In the genomic region with DNA sequence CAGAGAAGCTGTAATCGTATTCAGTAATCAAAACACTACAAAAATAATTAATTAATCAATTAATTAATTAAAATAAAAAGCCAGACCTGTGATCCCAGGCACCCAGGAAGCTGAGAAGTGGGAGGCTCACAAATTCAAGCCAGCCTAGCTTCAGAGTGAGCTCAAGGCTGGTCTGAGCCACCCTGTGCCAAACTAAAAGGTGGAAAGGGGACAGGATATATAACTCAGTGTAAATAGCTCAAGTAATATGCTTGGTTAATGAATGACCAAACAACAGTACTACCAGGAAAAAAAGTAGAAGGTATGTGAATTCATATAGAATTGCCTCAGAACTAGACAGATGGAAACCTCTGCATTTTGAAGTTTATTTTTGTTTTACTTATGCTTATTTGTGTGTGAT, we compare ENCODE assay signal across 24 mouse cellular contexts.
DNase-seq lines count a peak whose midpoint lies in the region; ATAC-seq and TF ChIP-seq lines count a peak whose summit lies in the region.
"Had no signal": no experiment of that assay in that cellular context is flagged by ENCODE, and none has a peak within 500 bp of the region (broad histone marks: within the 10 kb centered on the region; RNA-seq: fewer than 3 reads in every experiment).

No protein-coding gene starts in this region.

- no peak for TF ChIP-seq CTCF in intestine, postnatal 0 days (IDR thresholded peaks at IDR 0.05; ENCODE audit: low read depth)
- TF ChIP-seq CTCF in kidney, adult 2 months (conservative IDR thresholded peaks at IDR 0.05; ENCODE audit: insufficient read depth, insufficient read length, low read depth, low read length), result no peak
- no peak for TF ChIP-seq CTCF in lung, adult 2 months (IDR thresholded peaks at IDR 0.05; ENCODE audit: insufficient read depth, low read length)

- H3K4me3 ChIP-seq in intestine, embryonic 14.5 days (ENCODE audit: low read depth, low read length), result no peak overlapping the region
- H3K4me3 ChIP-seq in intestine, postnatal 0 days (ENCODE audit: low read depth, low read length), result no peak overlapping the region
- H3K4me3 ChIP-seq in kidney, embryonic 16.5 days (ENCODE audit: low read length), result no peak overlapping the region
- no peak overlapping the region for H3K4me3 ChIP-seq in kidney, adult 2 months (ENCODE audit: insufficient read depth, low read depth, low read length)
- H3K4me3 ChIP-seq in lung, embryonic 16.5 days (ENCODE audit: low read length), result no peak overlapping the region
- H3K4me3 ChIP-seq in lung, adult 2 months (replicated peaks; ENCODE audit: extremely low read depth, low read depth, low read length), result no peak overlapping the region
- H3K4me3 ChIP-seq in intestine, embryonic 15.5 days (replicated peaks), result no peak overlapping the region
- H3K4me3 ChIP-seq: embryonic facial prominence, embryonic 10.5 days; embryonic facial prominence, embryonic 12.5 days; forebrain, embryonic 13.5 days; forebrain, embryonic 15.5 days had no signal

- peak; percentile 62; the same call in 1 of the 2 replicates for ATAC-seq in intestine, embryonic 14.5 days (replicated peaks; ENCODE audit: low FRiP score, low TSS enrichment, low read depth)
- no peak for ATAC-seq in intestine, postnatal 0 days
- peak; percentile 89 for ATAC-seq in kidney, embryonic 16.5 days (ENCODE audit: low FRiP score, low TSS enrichment)
- 0 out of 2 replicates have a peak, but pooled peaks have one; percentile 31 for ATAC-seq in lung, embryonic 16.5 days (ENCODE audit: low read depth)
- ATAC-seq in intestine, embryonic 15.5 days, result peak; percentile 94
- ATAC-seq: CD4-positive, CD25-positive, alpha-beta regulatory T cell, adult 4 months; forebrain, embryonic 13.5 days; forebrain, embryonic 15.5 days had no signal

- WGBS in intestine, embryonic 14.5 days, result 39% methylated on average over 1 of the region's 1 CpGs
- WGBS in intestine, postnatal 0 days, result 52% methylated on average over 1 of the region's 1 CpGs
- 70% methylated on average over 1 of the region's 1 CpGs for WGBS in kidney, embryonic 16.5 days
- 26% methylated on average over 1 of the region's 1 CpGs for WGBS in kidney, adult 2 months
- 56% methylated on average over 1 of the region's 1 CpGs for WGBS in lung, embryonic 16.5 days
- 52% methylated on average over 1 of the region's 1 CpGs for WGBS in lung, adult 2 months
- 51% methylated on average over 1 of the region's 1 CpGs for WGBS in intestine, embryonic 15.5 days

- no peaks in the 10 kb centered on the region for H3K27me3 ChIP-seq in intestine, embryonic 14.5 days (replicated peaks; ENCODE audit: control insufficient read depth, insufficient read depth, low read length)
- no peaks in the 10 kb centered on the region for H3K27me3 ChIP-seq in intestine, postnatal 0 days (replicated peaks; ENCODE audit: control insufficient read depth, insufficient read depth, low read length)
- H3K27me3 ChIP-seq in kidney, embryonic 16.5 days (ENCODE audit: insufficient read depth, low read length), result no peaks in the 10 kb centered on the region
- H3K27me3 ChIP-seq in kidney, adult 2 months (replicated peaks; ENCODE audit: control insufficient read depth, insufficient read depth, low read length), result no peaks in the 10 kb centered on the region; the same call in 1 of the 2 replicates
- no peaks in the 10 kb centered on the region for H3K27me3 ChIP-seq in lung, embryonic 16.5 days (ENCODE audit: control insufficient read depth, insufficient read depth, low read depth, low read length)
- no peaks in the 10 kb centered on the region for H3K27me3 ChIP-seq in intestine, embryonic 15.5 days (replicated peaks)
- H3K27me3 ChIP-seq: CH12.LX; embryonic facial prominence, embryonic 12.5 days; forebrain, embryonic 13.5 days; forebrain, embryonic 15.5 days had no signal

- no peak for TF ChIP-seq POLR2A in kidney, adult 2 months (IDR thresholded peaks at IDR 0.05; ENCODE audit: low read depth, low read length)
- TF ChIP-seq POLR2A in lung, adult 2 months (IDR thresholded peaks at IDR 0.05; ENCODE audit: borderline replicate concordance, extremely low read depth, low read depth, low read length), result no peak

- H3K36me3 ChIP-seq in intestine, embryonic 14.5 days (ENCODE audit: control insufficient read depth, insufficient read depth, low read length), result no peaks in the 10 kb centered on the region
- no peaks in the 10 kb centered on the region for H3K36me3 ChIP-seq in intestine, postnatal 0 days (ENCODE audit: control insufficient read depth, insufficient read depth)
- H3K36me3 ChIP-seq in kidney, embryonic 16.5 days (ENCODE audit: insufficient read depth, low read length), result no peaks in the 10 kb centered on the region
- no peaks in the 10 kb centered on the region for H3K36me3 ChIP-seq in kidney, adult 2 months (ENCODE audit: control insufficient read depth, insufficient read depth, low read length)
- no peaks in the 10 kb centered on the region for H3K36me3 ChIP-seq in lung, embryonic 16.5 days (ENCODE audit: control insufficient read depth, insufficient read depth, low read length)
- no peaks in the 10 kb centered on the region for H3K36me3 ChIP-seq in intestine, embryonic 15.5 days
- H3K36me3 ChIP-seq: embryonic facial prominence, embryonic 10.5 days; embryonic facial prominence, embryonic 12.5 days; forebrain, embryonic 15.5 days; G1E had no signal

- no peak for DNase-seq in intestine, embryonic 14.5 days (ENCODE audit: low spot score)
- DNase-seq in kidney, adult 2 months, result no peak
- no peak for DNase-seq in lung, adult 2 months
- DNase-seq in cerebellum, postnatal 10 days, result no peak
- DNase-seq: adrenal gland, adult 2 months; adrenal gland, postnatal 10 days; adrenal gland, postnatal 25 days; B cell, adult 2 months; cerebellum, adult 11 months; cerebellum, adult 18-20 months; cerebellum, adult 8-10 months; cerebellum, adult 9-11 months; cerebellum, postnatal 25 days had no signal

- no peak overlapping the region for H3K9ac ChIP-seq in intestine, embryonic 14.5 days (ENCODE audit: low read length)
- no peak overlapping the region for H3K9ac ChIP-seq in intestine, postnatal 0 days (ENCODE audit: low read depth, low read length)
- no peak overlapping the region for H3K9ac ChIP-seq in kidney, embryonic 16.5 days (replicated peaks; ENCODE audit: low read length)
- H3K9ac ChIP-seq in lung, embryonic 16.5 days (ENCODE audit: low read length), result no peak overlapping the region
- H3K9ac ChIP-seq in intestine, embryonic 15.5 days, result no peak overlapping the region
- H3K9ac ChIP-seq: embryonic facial prominence, embryonic 12.5 days; forebrain, embryonic 13.5 days; forebrain, embryonic 15.5 days had no signal

- no peak overlapping the region for H3K27ac ChIP-seq in intestine, embryonic 14.5 days (ENCODE audit: low read depth)
- no peak overlapping the region for H3K27ac ChIP-seq in intestine, postnatal 0 days (ENCODE audit: low read depth, low read length)
- no peak overlapping the region for H3K27ac ChIP-seq in kidney, embryonic 16.5 days (ENCODE audit: low read length)
- H3K27ac ChIP-seq in kidney, adult 2 months (ENCODE audit: insufficient read depth, low read depth, low read length), result no peak overlapping the region
- no peak overlapping the region for H3K27ac ChIP-seq in lung, embryonic 16.5 days (ENCODE audit: low read length)
- H3K27ac ChIP-seq in intestine, embryonic 15.5 days, result no peak overlapping the region
- H3K27ac ChIP-seq: embryonic facial prominence, embryonic 10.5 days; embryonic facial prominence, embryonic 12.5 days; forebrain, embryonic 13.5 days; forebrain, embryonic 15.5 days had no signal

- no peaks in the 10 kb centered on the region for H3K9me3 ChIP-seq in intestine, embryonic 14.5 days (ENCODE audit: control insufficient read depth, low read length)
- no peaks in the 10 kb centered on the region for H3K9me3 ChIP-seq in intestine, postnatal 0 days (ENCODE audit: control insufficient read depth)
- H3K9me3 ChIP-seq in kidney, embryonic 16.5 days (ENCODE audit: low read length), result no peaks in the 10 kb centered on the region
- no peaks in the 10 kb centered on the region for H3K9me3 ChIP-seq in lung, embryonic 16.5 days (ENCODE audit: control insufficient read depth, low read length)
- no peaks in the 10 kb centered on the region for H3K9me3 ChIP-seq in intestine, embryonic 15.5 days
- H3K9me3 ChIP-seq: embryonic facial prominence, embryonic 10.5 days; embryonic facial prominence, embryonic 12.5 days; forebrain, embryonic 13.5 days; forebrain, embryonic 15.5 days had no signal

- no peaks in the 10 kb centered on the region for H3K4me1 ChIP-seq in intestine, embryonic 14.5 days (replicated peaks; ENCODE audit: control insufficient read depth, insufficient read depth, low read length)
- no peaks in the 10 kb centered on the region for H3K4me1 ChIP-seq in intestine, postnatal 0 days (replicated peaks; ENCODE audit: control insufficient read depth, insufficient read depth, low read length)
- H3K4me1 ChIP-seq in kidney, embryonic 16.5 days (ENCODE audit: insufficient read depth, low read length), result no peaks in the 10 kb centered on the region
- no peaks in the 10 kb centered on the region for H3K4me1 ChIP-seq in kidney, adult 2 months (ENCODE audit: control insufficient read depth, insufficient read depth, low read length)
- H3K4me1 ChIP-seq in lung, embryonic 16.5 days (replicated peaks; ENCODE audit: control insufficient read depth, insufficient read depth, low read length), result no peaks in the 10 kb centered on the region
- H3K4me1 ChIP-seq in lung, adult 2 months (ENCODE audit: control insufficient read depth, insufficient read depth, low read length), result no peaks in the 10 kb centered on the region
- H3K4me1 ChIP-seq in intestine, embryonic 15.5 days (replicated peaks), result no peaks in the 10 kb centered on the region
- H3K4me1 ChIP-seq: embryonic facial prominence, embryonic 10.5 days; embryonic facial prominence, embryonic 12.5 days; forebrain, embryonic 13.5 days; forebrain, embryonic 15.5 days had no signal

- H3K4me2 ChIP-seq in intestine, embryonic 14.5 days (ENCODE audit: low read length), result no peak overlapping the region
- no peak overlapping the region for H3K4me2 ChIP-seq in intestine, postnatal 0 days (replicated peaks; ENCODE audit: low read depth)
- no peak overlapping the region for H3K4me2 ChIP-seq in kidney, embryonic 16.5 days (replicated peaks; ENCODE audit: low read depth, low read length)
- H3K4me2 ChIP-seq in lung, embryonic 16.5 days (ENCODE audit: low read depth, low read length), result no peak overlapping the region
- H3K4me2 ChIP-seq in intestine, embryonic 15.5 days (replicated peaks), result no peak overlapping the region
- H3K4me2 ChIP-seq: embryonic facial prominence, embryonic 12.5 days; forebrain, embryonic 13.5 days; forebrain, embryonic 15.5 days had no signal
